9 mouse cellular contexts compared by ENCODE assay signal in the genomic region with DNA sequence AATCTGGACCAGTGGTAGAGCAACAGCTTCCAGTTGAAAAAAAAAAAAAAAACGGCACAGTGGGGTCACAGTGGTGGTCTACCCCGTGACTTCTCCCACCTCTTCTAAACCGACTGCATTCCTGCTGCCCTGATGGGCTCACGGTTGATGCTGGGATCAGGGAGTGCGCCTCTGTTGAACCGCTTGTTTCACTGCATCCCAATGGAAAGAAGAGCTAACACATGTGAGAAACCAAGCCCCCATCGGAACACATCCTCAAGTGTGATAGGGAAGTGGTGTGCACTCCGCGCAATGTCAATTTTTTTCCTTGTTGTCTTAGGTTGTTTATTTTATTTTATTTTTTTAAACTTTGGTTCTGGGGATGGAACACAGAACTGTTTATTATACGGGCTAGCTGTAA. TPM values are rescaled to one million over a fixed set of nuclear protein-coding genes. Genes with fewer than 3 reads are reported as not detected.
DNase-seq lines count a peak whose midpoint lies in the region; ATAC-seq and TF ChIP-seq lines count a peak whose summit lies in the region.
"Had no signal": no experiment of that assay in that cellular context is flagged by ENCODE, and none has a peak within 500 bp of the region (broad histone marks: within the 10 kb centered on the region; RNA-seq: fewer than 3 reads in every experiment).

No protein-coding gene starts in this region.

- H3K4me2 ChIP-seq in hindbrain, embryonic 16.5 days (ENCODE audit: low read length) = peak overlapping the region; percentile 76
- peak overlapping the region; percentile 81 for H3K4me2 ChIP-seq in midbrain, embryonic 15.5 days

- no peaks in the 10 kb centered on the region for H3K36me3 ChIP-seq in kidney, adult 2 months (ENCODE audit: control insufficient read depth, insufficient read depth, low read length)
- H3K36me3 ChIP-seq in embryonic facial prominence, embryonic 10.5 days (replicated peaks) = 0 out of 2 replicates have a peak, but pooled peaks cover 7% of the 10 kb centered on the region
- no peaks in the 10 kb centered on the region for H3K36me3 ChIP-seq in hindbrain, embryonic 16.5 days (ENCODE audit: control insufficient read depth, insufficient read depth, low read length)
- no peaks in the 10 kb centered on the region for H3K36me3 ChIP-seq in midbrain, embryonic 15.5 days (replicated peaks)

- 55% methylated on average over 10 of the region's 10 CpGs for WGBS in kidney, adult 2 months
- 27% methylated on average over 10 of the region's 10 CpGs for WGBS in embryonic facial prominence, embryonic 10.5 days
- WGBS in hindbrain, embryonic 16.5 days = 27% methylated on average over 10 of the region's 10 CpGs
- WGBS in midbrain, embryonic 15.5 days = 27% methylated on average over 10 of the region's 10 CpGs

- H3K9ac ChIP-seq in hindbrain, embryonic 16.5 days (ENCODE audit: low read depth, low read length) = no peak overlapping the region
- H3K9ac ChIP-seq in midbrain, embryonic 15.5 days = 0 out of 2 replicates have a peak overlapping the region, but pooled peaks have one; percentile 0

- H3K27me3 ChIP-seq in kidney, adult 2 months (replicated peaks; ENCODE audit: control insufficient read depth, insufficient read depth, low read length) = no peaks in the 10 kb centered on the region
- no peaks in the 10 kb centered on the region for H3K27me3 ChIP-seq in embryonic facial prominence, embryonic 10.5 days (replicated peaks; ENCODE audit: low read depth, poor library complexity, severe bottlenecking)
- H3K27me3 ChIP-seq in hindbrain, embryonic 16.5 days (replicated peaks; ENCODE audit: control insufficient read depth, insufficient read depth, low read length) = no peaks in the 10 kb centered on the region
- H3K27me3 ChIP-seq in midbrain, embryonic 15.5 days (replicated peaks) = no peaks in the 10 kb centered on the region

- peaks cover 35% of the 10 kb centered on the region for H3K4me1 ChIP-seq in kidney, adult 2 months (ENCODE audit: control insufficient read depth, insufficient read depth, low read length)
- peaks cover 60% of the 10 kb centered on the region for H3K4me1 ChIP-seq in embryonic facial prominence, embryonic 10.5 days
- peaks cover 25% of the 10 kb centered on the region for H3K4me1 ChIP-seq in hindbrain, embryonic 16.5 days (ENCODE audit: control insufficient read depth, insufficient read depth, low read depth, low read length)
- H3K4me1 ChIP-seq in midbrain, embryonic 15.5 days = peaks cover 41% of the 10 kb centered on the region

- no peak for ATAC-seq in hindbrain, embryonic 16.5 days
- no peak for ATAC-seq in midbrain, embryonic 15.5 days (replicated peaks)
- ATAC-seq in CD4-positive, CD25-positive, alpha-beta regulatory T cell, adult 4 months = no peak
- no peak for ATAC-seq in inflammation-experienced regulatory T-cells, adult 6 months

- no peak overlapping the region for H3K4me3 ChIP-seq in kidney, adult 2 months (ENCODE audit: insufficient read depth, low read depth, low read length)
- peak overlapping the region; percentile 86 for H3K4me3 ChIP-seq in embryonic facial prominence, embryonic 10.5 days
- H3K4me3 ChIP-seq in hindbrain, embryonic 16.5 days (ENCODE audit: low read length) = peak overlapping the region; percentile 17; the same call in 1 of the 2 replicates
- 0 out of 2 replicates have a peak overlapping the region, but pooled peaks have one; percentile 56 for H3K4me3 ChIP-seq in midbrain, embryonic 15.5 days

- no peaks in the 10 kb centered on the region for H3K9me3 ChIP-seq in embryonic facial prominence, embryonic 10.5 days
- no peaks in the 10 kb centered on the region for H3K9me3 ChIP-seq in hindbrain, embryonic 16.5 days (ENCODE audit: control insufficient read depth, low read length)
- no peaks in the 10 kb centered on the region for H3K9me3 ChIP-seq in midbrain, embryonic 15.5 days
- H3K9me3 ChIP-seq: G1E had no signal

- no peak for TF ChIP-seq CTCF in kidney, adult 2 months (conservative IDR thresholded peaks at IDR 0.05; ENCODE audit: insufficient read depth, insufficient read length, low read depth, low read length)

- H3K27ac ChIP-seq in kidney, adult 2 months (ENCODE audit: insufficient read depth, low read depth, low read length) = peak overlapping the region; percentile 5; the same call in 1 of the 2 replicates
- H3K27ac ChIP-seq in embryonic facial prominence, embryonic 10.5 days (replicated peaks) = no peak overlapping the region
- H3K27ac ChIP-seq in hindbrain, embryonic 16.5 days (ENCODE audit: low read depth, low read length) = no peak overlapping the region
- no peak overlapping the region for H3K27ac ChIP-seq in midbrain, embryonic 15.5 days

- TF ChIP-seq POLR2A in kidney, adult 2 months (IDR thresholded peaks at IDR 0.05; ENCODE audit: low read depth, low read length) = no peak

- no peak for DNase-seq in kidney, adult 2 months
- no peak for DNase-seq in kidney, postnatal 36 days
- DNase-seq in embryonic facial prominence, embryonic 10.5 days (ENCODE audit: low spot score) = no peak
- DNase-seq in testis, postnatal 14 days (ENCODE audit: low spot score) = no peak

RNA-seq across cellular contexts. Expression of a gene that starts 2.5 kb away (rescaled TPM):
- polyA plus RNA-seq in kidney, adult 2 months (2012; rRNA removed) = 16.3 and 22.6 TPM in 2 replicates
- 16.6 and 17.0 TPM in 2 replicates for polyA plus RNA-seq in embryonic facial prominence, embryonic 10.5 days (2016; fragmentation: Nextera tagmentation; extraction: Ambion mirVana)
- 3.4 and 5.4 TPM in 2 replicates for polyA plus RNA-seq in hindbrain, embryonic 16.5 days (2015; fragmentation: Nextera tagmentation; extraction: Ambion mirVana)
- 3.9 and 4.5 TPM in 2 replicates for polyA plus RNA-seq in midbrain, embryonic 15.5 days (2015; fragmentation: Nextera tagmentation; extraction: Ambion mirVana)
- 10 to 100 TPM in 1 of 2 experiments, 1 to 10 TPM in 1; 9.6 to 11.6 TPM for polyA plus RNA-seq in CD4-positive, CD25-positive, alpha-beta regulatory T cell, adult 4 months (2017; shearing (Covaris generic))
- polyA plus RNA-seq in inflammation-experienced regulatory T-cells, adult 6 months (2017; shearing (Covaris generic)) = 10 to 100 TPM; 10.0 to 16.8 (median 11.9) TPM
